Mouse (Mus musculus): Measurements from ENCODE around the gene Prim1. TPM values are rescaled to one million over a fixed set of nuclear protein-coding genes. Genes with fewer than 3 reads are reported as not detected.

Gene Prim1
- 13.0 TPM for total RNA-seq (2023)

DNA sequence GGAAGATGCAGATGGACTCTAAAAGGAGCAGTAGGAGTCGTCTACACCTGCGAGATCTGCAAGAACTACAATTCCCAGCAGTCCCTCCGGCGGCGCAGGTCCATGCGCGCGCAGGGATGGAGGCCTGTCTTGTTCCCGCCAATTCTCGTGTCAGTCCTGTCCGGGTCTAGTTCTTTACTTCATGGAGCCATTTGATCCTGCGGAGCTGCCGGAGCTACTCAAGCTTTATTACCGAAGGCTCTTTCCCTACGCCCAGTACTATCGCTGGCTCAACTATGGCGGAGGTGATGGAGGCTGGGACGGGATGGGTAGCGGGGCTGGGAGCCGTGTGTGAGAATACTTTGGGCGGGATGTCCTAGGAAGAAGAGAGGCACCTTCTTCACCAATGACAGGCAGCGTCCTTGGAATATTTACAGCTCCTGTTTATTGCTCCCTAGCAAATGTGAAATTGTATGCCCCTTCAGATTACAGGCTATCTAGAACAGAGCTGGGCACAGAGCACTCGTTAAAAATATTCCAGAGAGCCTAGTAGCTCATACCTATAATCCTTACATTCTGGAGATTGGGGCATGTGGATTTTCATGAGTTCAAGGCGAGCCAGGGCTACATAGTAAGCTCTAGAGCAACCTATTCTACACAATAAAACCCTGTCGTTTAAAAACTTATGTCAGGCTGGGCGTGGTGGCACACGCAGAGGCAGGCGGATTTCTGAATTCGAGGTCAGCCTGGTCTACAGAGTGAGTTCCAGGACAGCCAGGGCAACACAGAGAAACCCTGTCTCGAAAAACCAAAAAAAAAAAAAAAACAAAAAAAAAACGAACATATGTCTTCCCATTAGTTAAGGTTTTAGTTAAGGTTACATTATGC lies at the start of gene Prim1:
TSS of gene Prim1 (plus strand) at position 101 of the 867 bp plus-strand sequence.

DNA sequence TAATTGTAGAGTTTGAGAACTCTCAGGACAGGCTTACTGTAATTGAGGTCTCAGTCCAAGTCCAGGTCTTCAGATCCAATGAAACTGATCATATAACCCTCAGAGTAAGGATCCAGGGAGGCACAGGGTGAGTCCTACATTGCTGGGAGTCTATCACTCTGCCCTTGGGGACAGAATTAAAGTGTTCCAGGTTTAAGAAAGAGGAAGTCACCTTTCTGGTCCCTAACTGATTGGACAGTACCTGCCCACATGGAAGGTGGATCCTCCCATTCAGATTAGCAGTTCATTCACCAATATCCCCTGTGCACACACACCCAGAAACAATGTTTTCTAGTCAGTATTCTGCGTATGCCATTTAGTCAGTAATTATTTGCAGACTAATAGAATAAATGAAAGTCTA lies 7.5 kb upstream of the Prim1 start, which contains the start of gene Hsd17b6:
TSS of gene Hsd17b6 (minus strand) at position 166 of the 400 bp plus-strand sequence.

DNA sequence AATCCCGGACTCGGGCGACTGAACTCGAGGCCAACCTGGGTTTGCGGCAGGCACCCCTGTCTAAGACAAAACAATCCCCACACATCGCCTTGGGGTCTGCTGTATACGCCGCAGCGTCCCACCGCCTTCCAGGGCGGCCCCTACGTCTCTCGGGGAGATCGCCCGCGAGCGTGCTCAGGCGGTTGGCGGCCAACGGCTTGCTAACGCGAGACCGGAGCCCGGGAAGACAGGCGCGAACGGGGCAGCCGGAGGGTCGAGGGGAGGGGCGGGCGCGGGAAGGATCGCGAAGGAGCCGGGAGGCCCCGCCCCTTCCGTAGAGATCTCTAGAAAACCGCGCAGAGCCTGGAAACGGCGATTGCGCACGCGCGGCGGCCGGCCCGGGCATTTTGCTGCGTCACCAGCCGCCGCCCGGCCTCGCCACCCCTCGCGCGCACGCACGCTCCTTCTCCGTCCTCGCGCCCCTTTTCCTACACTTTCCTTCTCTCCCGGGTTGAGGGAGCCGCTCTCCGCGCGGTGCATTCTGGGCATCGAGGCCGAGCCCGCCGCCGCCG lies 43.7 kb downstream of the Prim1 start, which contains the start of gene Ptges3:
TSS of gene Ptges3 (plus strand) at position 354 of the 551 bp plus-strand sequence.

Other genes starting within 250 kb of the Prim1 start
- gene Rdh9, start 238.8 kb upstream of the Prim1 start, total RNA-seq (2023): not detected
- not detected for gene Rdh16, start 214.0 kb upstream of the Prim1 start, total RNA-seq (2023)
- not detected for gene Rdh19, start 165.2 kb upstream of the Prim1 start, total RNA-seq (2023)
- gene Rdh16f2, start 148.7 kb upstream of the Prim1 start, total RNA-seq (2023): not detected
- not detected for gene Rdh7, start 126.4 kb upstream of the Prim1 start, total RNA-seq (2023)
- not detected for gene Sdr9c7, start 116.7 kb upstream of the Prim1 start, total RNA-seq (2023)
- gene Hsd17b6, start 7.6 kb upstream of the Prim1 start, total RNA-seq (2023): not detected
- 750 TPM for gene Naca, start 20.4 kb downstream of the Prim1 start, total RNA-seq (2023)
- 132 TPM for gene Ptges3, start 43.8 kb downstream of the Prim1 start, total RNA-seq (2023)
- 633 TPM for gene Atp5b, start 68.1 kb downstream of the Prim1 start, total RNA-seq (2023)
- 108 TPM for gene Baz2a, start 76.4 kb downstream of the Prim1 start, total RNA-seq (2023)
- 36.0 TPM for gene Rbms2, start 165.1 kb downstream of the Prim1 start, total RNA-seq (2023)
- 2.0 TPM for gene Gls2, start 179.3 kb downstream of the Prim1 start, total RNA-seq (2023)
- 19.9 TPM for gene Spryd4, start 196.6 kb downstream of the Prim1 start, total RNA-seq (2023)
- not detected for gene Mip, start 210.7 kb downstream of the Prim1 start, total RNA-seq (2023)
- gene Timeless, start 216.9 kb downstream of the Prim1 start, total RNA-seq (2023): 25.4 TPM
- gene Apon, start 238.9 kb downstream of the Prim1 start, total RNA-seq (2023): 0.56 TPM

Measured in CD4-positive naive resting alpha-beta T cell, adult 76 days (primary cell).